18 mouse cellular contexts compared by ENCODE assay signal in the genomic region with DNA sequence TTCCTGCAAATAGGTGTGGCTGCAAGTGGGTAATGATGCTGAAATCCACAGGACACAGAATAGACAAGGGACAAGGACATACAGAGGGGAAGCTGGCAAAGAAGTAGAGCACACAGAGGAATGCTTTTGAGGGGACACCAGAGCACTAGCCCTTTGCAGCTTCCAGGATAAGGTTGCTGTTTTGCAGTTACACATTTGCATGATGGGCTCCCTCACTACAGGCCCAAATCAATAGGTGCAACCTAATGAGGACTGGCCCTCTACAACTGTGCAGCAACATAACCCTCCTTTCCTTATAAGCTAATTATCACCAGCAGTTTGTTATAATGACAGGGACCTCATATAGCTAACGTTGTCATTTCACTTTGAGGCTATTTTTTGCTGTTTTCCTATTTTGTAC.
"Had no signal": no experiment of that assay in that cellular context is flagged by ENCODE, and none has a peak within 500 bp of the region (broad histone marks: within the 10 kb centered on the region; RNA-seq: fewer than 3 reads in every experiment).

No protein-coding gene starts in this region.

- H3K4me3 ChIP-seq: layer of hippocampus, adult 2 months; liver, embryonic 13.5 days; megakaryocyte, embryonic 14.5 days; midbrain, embryonic 10.5 days; neural tube, embryonic 12.5 days; neural tube, embryonic 15.5 days; stomach, embryonic 15.5 days had no signal

- DNase-seq: kidney, adult 2 months; kidney, postnatal 25 days; layer of hippocampus, adult 9-11 months; liver, embryonic 13.5 days; lung, adult 2 months; lung, postnatal 14 days; midbrain, embryonic 14.5 days; right cerebral cortex, adult 18-20 months; right cerebral cortex, postnatal 14 days; spleen, adult 18-20 months; thymus, postnatal 25 days had no signal

- H3K9ac ChIP-seq: liver, embryonic 13.5 days; neural tube, embryonic 12.5 days; neural tube, embryonic 15.5 days; stomach, embryonic 15.5 days had no signal

- H3K9me3 ChIP-seq: liver, embryonic 13.5 days; megakaryocyte, embryonic 14.5 days; midbrain, embryonic 10.5 days; neural tube, embryonic 12.5 days; neural tube, embryonic 15.5 days; stomach, embryonic 15.5 days had no signal

- H3K36me3 ChIP-seq: liver, embryonic 13.5 days; midbrain, embryonic 10.5 days; neural tube, embryonic 12.5 days; neural tube, embryonic 15.5 days; stomach, embryonic 15.5 days had no signal

- H3K4me1 ChIP-seq: liver, embryonic 13.5 days; megakaryocyte, embryonic 14.5 days; neural tube, embryonic 12.5 days; stomach, embryonic 15.5 days had no signal

- H3K27me3 ChIP-seq: liver, embryonic 13.5 days; megakaryocyte, embryonic 14.5 days; neural tube, embryonic 12.5 days; neural tube, embryonic 15.5 days; stomach, embryonic 15.5 days had no signal

- H3K4me2 ChIP-seq: liver, embryonic 13.5 days; neural tube, embryonic 12.5 days; neural tube, embryonic 15.5 days; stomach, embryonic 15.5 days had no signal

- H3K27ac ChIP-seq: kidney, postnatal 0 days; layer of hippocampus, adult 2 months; liver, embryonic 13.5 days; midbrain, embryonic 10.5 days; neural tube, embryonic 12.5 days; neural tube, embryonic 15.5 days; stomach, embryonic 15.5 days had no signal
